Mouse (Mus musculus): ENCODE results near the gene Ubap1l. TPM values are rescaled to one million over a fixed set of nuclear protein-coding genes. Genes with fewer than 3 reads are reported as not detected.

Ubap1l gene
- total and polyA plus RNA-seq, 3 experiments = 0.13 TPM; not detected in 2

- peaks cover 0 to 17% of the 10 kb centered on the region in 2 experiments; a peak in 3 of 4 replicates for H3K4me1 ChIP-seq (ENCODE audit: control insufficient read depth in 1 of 2, insufficient read depth in 2 of 2)
- peak overlapping the region; percentile 99 for H3K9ac ChIP-seq (ENCODE audit: insufficient read depth, low read depth)
- DNase-seq (ENCODE audit: extremely low read depth) = no peak
- in situ Hi-C loops (cut with MboI; ENCODE audit: low pct_ligation_motif_present, low pct_unique_long_range_greater_than_20kb, low sequenced_read_pairs) (no loop called here), dilution Hi-C loops (cut with MboI; ENCODE audit: extremely low pct_ligation_motif_present, extremely low pct_unique_long_range_greater_than_20kb, low sequenced_read_pairs) (no loop called here)
- H3K9me3 ChIP-seq (replicated peaks; ENCODE audit: low read length) = peaks cover 6% of the 10 kb centered on the region
- peak overlapping the region; percentile 72 to 96 (median 83) for H3K4me3 ChIP-seq (replicated peaks in 1 of 3; ENCODE audit: low read depth in 2 of 3, low read length in 2 of 3, poor library complexity in 1 of 3)
- peaks cover 34% of the 10 kb centered on the region for H3K79me2 ChIP-seq (replicated peaks; ENCODE audit: control insufficient read depth, extremely low read depth, insufficient read depth, poor library complexity, severe bottlenecking)
- no peaks in the 10 kb centered on the region for H3K27me3 ChIP-seq (replicated peaks)
- no peak overlapping the region for H3K27ac ChIP-seq (ENCODE audit: insufficient read depth, low read depth)
- no peak for TF ChIP-seq CHD2 (IDR thresholded peaks at IDR 0.05; ENCODE audit: low read length)
- 0 out of 2 replicates have a peak, but pooled peaks have one; percentile 13 for TF ChIP-seq MXI1 (IDR thresholded peaks at IDR 0.05; ENCODE audit: low read depth, low read length)
- H3K36me3 ChIP-seq (replicated peaks in 1 of 2; ENCODE audit: control insufficient read depth in 1 of 2, insufficient read depth in 1 of 2, low read length in 1 of 2) = peaks cover 0 to 9% of the 10 kb centered on the region in 2 experiments
- H3K4me2 ChIP-seq (ENCODE audit: insufficient read depth, low read depth, poor library complexity, severe bottlenecking) = peak overlapping the region; percentile 75
These were observed 13.6 kb upstream of the Ubap1l start for GRCm38 (mm10) chr9:65347112-65347850.

GRCm38 (mm10) chr9:65353251-65353650, 7.6 kb upstream of the Ubap1l start:
- Histone ChIP-seq H3K4me1 (ENCODE audit: control insufficient read depth in 1 of 2, insufficient read depth in 2 of 2) (peaks cover 0 to 12% of the 10 kb centered on the region in 2 experiments; a peak in 1 of 4 replicates), H3K9ac (ENCODE audit: insufficient read depth, low read depth) (no peak overlapping the region), H3K36me3 (replicated peaks in 1 of 2; ENCODE audit: control insufficient read depth in 1 of 2, insufficient read depth in 1 of 2, low read length in 1 of 2) (peaks cover 19 to 58% of the 10 kb centered on the region in 2 experiments), H3K79me2 (replicated peaks; ENCODE audit: control insufficient read depth, extremely low read depth, insufficient read depth, poor library complexity, severe bottlenecking) (peaks cover 36% of the 10 kb centered on the region), H3K9me3 (replicated peaks; ENCODE audit: low read length) (no peaks in the 10 kb centered on the region), H3K27ac (ENCODE audit: insufficient read depth, low read depth) (no peak overlapping the region), H3K27me3 (replicated peaks) (no peaks in the 10 kb centered on the region), H3K4me2 (ENCODE audit: insufficient read depth, low read depth, poor library complexity, severe bottlenecking) (no peak overlapping the region), H3K4me3 (replicated peaks in 1 of 3; ENCODE audit: low read depth in 2 of 3, low read length in 2 of 3, poor library complexity in 1 of 3) (no peak overlapping the region)
- dilution Hi-C loops (cut with MboI; ENCODE audit: extremely low pct_ligation_motif_present, extremely low pct_unique_long_range_greater_than_20kb, low sequenced_read_pairs) (no loop called here), in situ Hi-C loops (cut with MboI; ENCODE audit: low pct_ligation_motif_present, low pct_unique_long_range_greater_than_20kb, low sequenced_read_pairs) (no loop called here)
- no peak for TF ChIP-seq PAX5 (IDR thresholded peaks at IDR 0.05; ENCODE audit: low read length)
- no peak for TF ChIP-seq SMC3 (IDR thresholded peaks at IDR 0.05; ENCODE audit: low read depth, low read length)
- TF ChIP-seq MXI1 (IDR thresholded peaks at IDR 0.05; ENCODE audit: low read depth, low read length) = no peak
- no peak for TF ChIP-seq ZC3H11A (IDR thresholded peaks at IDR 0.05; ENCODE audit: low read depth, low read length)
- no peak for DNase-seq (ENCODE audit: extremely low read depth)

- dilution Hi-C loops (cut with MboI; ENCODE audit: extremely low pct_ligation_motif_present, extremely low pct_unique_long_range_greater_than_20kb, low sequenced_read_pairs) = no loop called here
- Histone ChIP-seq H3K9me3 (replicated peaks; ENCODE audit: low read length) (no peaks in the 10 kb centered on the region), H3K4me1 (ENCODE audit: control insufficient read depth in 1 of 2, insufficient read depth in 2 of 2) (peaks cover 0 to 7% of the 10 kb centered on the region in 2 experiments; a peak in 1 of 4 replicates), H3K36me3 (replicated peaks in 1 of 2; ENCODE audit: control insufficient read depth in 1 of 2, insufficient read depth in 1 of 2, low read length in 1 of 2) (peaks cover 43 to 79% of the 10 kb centered on the region in 2 experiments), H3K4me2 (ENCODE audit: insufficient read depth, low read depth, poor library complexity, severe bottlenecking) (no peak overlapping the region), H3K27ac (ENCODE audit: insufficient read depth, low read depth) (no peak overlapping the region), H3K9ac (ENCODE audit: insufficient read depth, low read depth) (no peak overlapping the region), H3K4me3 (replicated peaks in 1 of 3; ENCODE audit: low read depth in 2 of 3, low read length in 2 of 3, poor library complexity in 1 of 3) (no peak overlapping the region), H3K79me2 (replicated peaks; ENCODE audit: control insufficient read depth, extremely low read depth, insufficient read depth, poor library complexity, severe bottlenecking) (peaks cover 20% of the 10 kb centered on the region), H3K27me3 (replicated peaks) (no peaks in the 10 kb centered on the region)
- no peak for DNase-seq (ENCODE audit: extremely low read depth)
- no peak for TF ChIP-seq BHLHE40 (IDR thresholded peaks at IDR 0.05; ENCODE audit: low read depth, low read length)
- no peak for TF ChIP-seq JUND (conservative IDR thresholded peaks at IDR 0.05; ENCODE audit: low read depth, low read length)
- no peak for TF ChIP-seq IRF4 (IDR thresholded peaks at IDR 0.05; ENCODE audit: low read depth, low read length)
- TF ChIP-seq MXI1 (IDR thresholded peaks at IDR 0.05; ENCODE audit: low read depth, low read length) = no peak
- no peak for TF ChIP-seq TBP (conservative IDR thresholded peaks at IDR 0.05; ENCODE audit: low read depth, low read length)
- no peak for TF ChIP-seq SMC3 (IDR thresholded peaks at IDR 0.05; ENCODE audit: low read depth, low read length)
- no peak for TF ChIP-seq POLR2A (IDR thresholded peaks at IDR 0.05; ENCODE audit: low read depth, low read length)
- no peak for TF ChIP-seq MEF2A (IDR thresholded peaks at IDR 0.05; ENCODE audit: borderline replicate concordance, low read depth, low read length)
- no peak for TF ChIP-seq EP300 (IDR thresholded peaks at IDR 0.05; ENCODE audit: low read length)
- no peak for TF ChIP-seq CHD1 (IDR thresholded peaks at IDR 0.05; ENCODE audit: low read depth, low read length)
- no peak for TF ChIP-seq ELF1 (IDR thresholded peaks at IDR 0.05; ENCODE audit: low read depth, low read length)
- TF ChIP-seq MAX (IDR thresholded peaks at IDR 0.05; ENCODE audit: low read length) = no peak
- TF ChIP-seq ZC3H11A (IDR thresholded peaks at IDR 0.05; ENCODE audit: low read depth, low read length) = no peak
- TF ChIP-seq GABPA (IDR thresholded peaks at IDR 0.05; ENCODE audit: insufficient replicate concordance, low read depth, low read length) = no peak
- in situ Hi-C loops (cut with MboI; ENCODE audit: low pct_ligation_motif_present, low pct_unique_long_range_greater_than_20kb, low sequenced_read_pairs) = no loop called here
These were observed 4.3 kb upstream of the Ubap1l start for GRCm38 (mm10) chr9:65356561-65356960.

Measured in CH12.LX (cell line).